Mouse (Mus musculus) left cerebral cortex, postnatal 4 days (tissue): ENCODE results near the gene Rexo5. TPM values are rescaled to one million over a fixed set of nuclear protein-coding genes. Genes with fewer than 3 reads are reported as not detected.

Experiments used
- DNase-seq: peaks from one replicate; pipeline ENCODE4 v3.0.0-alpha.2; 2022
- intact Hi-C: fragments of 180-260 bp; cut with DNase I; formaldehyde crosslinking; loops from one replicate; pipeline ENCODE4 v1.15.1; 2025
- total RNA-seq, 2 experiments: library from RNA; stranded (reverse); gene quantifications; 2 replicates each; pipeline ENCODE4 v1.2.3; 2021

Rexo5 gene
- 1 to 10 TPM; 7.2 to 7.9 TPM for total RNA-seq

DNA sequence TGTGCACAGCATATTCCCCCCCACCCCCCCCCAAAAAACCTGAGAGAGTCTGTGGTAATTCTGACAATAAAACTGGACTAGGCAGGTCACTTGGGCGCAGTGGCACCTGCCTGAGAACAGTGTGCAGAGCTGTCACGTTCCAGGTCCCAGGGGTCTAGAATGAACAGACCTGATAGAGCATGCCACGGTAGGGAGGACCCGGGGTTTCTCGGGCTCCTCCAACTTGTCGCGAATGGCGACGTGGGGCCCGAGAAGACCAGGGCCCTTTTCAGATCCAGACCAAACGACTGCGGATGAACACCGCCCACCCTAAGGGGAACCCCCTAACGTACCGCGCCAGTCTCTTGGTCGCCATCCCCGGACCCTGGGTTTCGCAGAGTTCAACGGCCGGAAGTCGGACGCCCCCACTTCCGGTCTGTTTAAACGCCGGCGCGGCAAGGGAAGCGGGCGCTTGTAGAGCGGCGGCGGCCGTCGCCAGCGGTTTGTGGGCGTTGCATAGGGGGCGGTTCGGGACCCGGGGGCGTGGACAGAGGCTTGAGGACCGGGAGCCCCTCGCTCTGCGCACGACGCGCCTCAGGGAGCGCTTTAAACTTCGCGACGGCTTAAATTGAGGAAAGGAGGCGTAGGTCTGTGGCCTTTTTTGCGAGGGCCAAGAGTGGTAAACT, at the start of gene Rexo5, which contains the start of gene Eri2:
Rexo5 (plus strand) TSS at position 421 of the 665 bp plus-strand sequence.
Eri2 (minus strand) TSS at position 473 of the 665 bp plus-strand sequence.
- intact Hi-C loops, result no loop called here

DNA sequence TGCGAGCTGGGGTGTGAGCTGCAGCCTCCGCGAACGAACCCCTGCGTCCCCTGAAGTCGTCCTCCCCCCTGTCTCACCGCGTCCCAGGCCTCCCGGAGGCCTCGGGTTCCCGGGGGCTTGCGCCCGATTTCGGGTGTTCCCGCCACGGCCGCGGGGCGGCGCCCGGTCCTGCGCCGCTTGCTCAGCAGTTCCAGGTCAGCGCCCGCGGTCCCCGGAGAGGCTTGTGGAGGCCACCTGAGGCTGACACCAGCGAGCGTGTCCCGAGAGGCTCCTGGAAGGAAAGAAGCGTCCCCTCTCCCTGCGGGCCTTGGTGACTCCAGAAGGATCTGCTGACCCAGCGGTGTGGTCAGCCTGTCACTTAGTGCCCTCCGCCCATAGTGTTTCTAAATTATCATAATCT, 49.5 kb upstream of the Rexo5 start:
- no peak for DNase-seq
- intact Hi-C loops, result no loop called here

More for the DNA sequence above, at the start of gene Rexo5, which contains the start of gene Eri2:
- peak; percentile 90 for DNase-seq

DNA sequence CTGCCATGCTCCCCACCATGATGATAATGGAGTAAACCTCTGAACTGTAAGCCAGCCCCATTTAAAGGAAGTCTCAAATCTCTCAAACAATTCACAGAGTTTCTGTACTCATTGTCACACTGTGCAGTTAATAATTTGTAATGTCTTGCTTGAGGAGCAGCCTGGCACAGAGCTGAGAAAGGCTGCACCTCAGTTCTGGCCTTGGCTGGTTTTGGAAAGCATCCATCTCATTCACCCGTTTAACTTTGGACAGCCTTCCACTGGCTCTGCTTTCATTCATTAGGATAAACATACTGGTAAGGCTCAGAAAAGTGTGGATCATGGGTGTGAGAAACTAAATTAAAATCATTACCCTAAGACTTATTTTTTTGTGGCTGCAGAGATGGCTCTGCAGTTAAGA, 47.9 kb upstream of the Rexo5 start:
- intact Hi-C loops, result no loop called here
- DNase-seq, result no peak

GRCm38 (mm10) chr7:119748761-119749160, 45.0 kb upstream of the Rexo5 start:
- intact Hi-C loops, result no loop called here
- DNase-seq, result no peak

DNA sequence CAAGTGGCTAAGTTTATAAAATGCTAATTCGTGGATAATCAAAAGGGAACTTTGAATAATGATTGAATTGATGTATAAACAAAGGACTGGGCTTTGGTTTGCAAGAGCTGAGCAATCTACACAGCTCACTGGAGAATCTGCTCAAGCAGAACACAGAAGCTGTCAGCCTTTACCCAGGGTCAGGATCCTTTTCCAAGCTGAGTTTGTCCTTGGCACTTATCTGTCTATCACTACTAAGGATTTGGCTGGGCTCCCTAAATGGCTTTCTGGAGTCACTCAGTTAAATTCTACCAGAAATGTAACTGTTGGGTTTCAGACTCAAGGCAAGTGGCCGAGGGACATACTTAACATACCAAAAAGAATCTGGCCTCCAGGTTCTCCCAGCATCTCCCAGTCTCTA, 43.9 kb upstream of the Rexo5 start:
- intact Hi-C loops, result no loop called here
- no peak for DNase-seq

DNA sequence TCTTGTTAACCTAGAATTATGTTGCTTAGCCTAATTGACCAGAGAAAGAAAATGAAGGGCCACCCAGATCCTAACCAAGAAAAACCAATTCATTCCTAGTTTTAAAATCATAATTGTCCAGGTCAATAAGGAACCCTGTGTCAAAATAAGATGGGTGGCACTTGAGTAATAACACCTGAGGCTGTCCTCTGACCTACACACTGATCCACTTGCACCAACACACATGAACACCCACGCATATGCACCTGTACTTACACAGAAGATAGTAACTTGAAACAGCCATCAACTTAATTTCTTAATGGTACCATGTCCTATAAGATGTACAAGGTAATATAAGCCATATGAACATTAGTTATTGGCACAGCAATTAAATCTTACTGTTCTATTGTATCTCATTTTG, 40.1 kb upstream of the Rexo5 start:
- intact Hi-C loops, result no loop called here
- no peak for DNase-seq

DNA sequence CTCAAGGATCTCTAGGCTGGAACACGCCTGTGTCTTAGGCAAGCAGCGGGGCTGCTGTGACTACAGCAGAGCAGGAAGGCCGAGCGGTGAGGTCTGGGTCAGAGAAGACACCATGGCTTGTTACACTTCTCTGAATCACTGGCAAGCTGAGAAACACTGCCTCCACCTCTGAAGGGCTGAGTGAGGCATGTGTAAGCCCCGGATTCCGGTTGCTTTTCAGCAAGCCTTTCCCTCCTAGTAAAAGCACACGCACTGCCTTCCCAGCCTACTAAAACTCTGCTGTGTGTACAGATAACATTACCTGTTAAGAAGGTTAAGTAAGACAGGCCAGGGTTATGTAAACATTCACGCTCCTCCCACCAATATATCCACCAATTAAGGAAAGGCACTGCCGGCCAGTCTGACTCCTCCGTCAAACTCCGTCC, 33.3 kb upstream of the Rexo5 start, which contains the start of gene Acsm3:
Acsm3 (plus strand) TSS at position 397 of the 425 bp plus-strand sequence.
- no peak for DNase-seq
- intact Hi-C loops, result no loop called here

DNA sequence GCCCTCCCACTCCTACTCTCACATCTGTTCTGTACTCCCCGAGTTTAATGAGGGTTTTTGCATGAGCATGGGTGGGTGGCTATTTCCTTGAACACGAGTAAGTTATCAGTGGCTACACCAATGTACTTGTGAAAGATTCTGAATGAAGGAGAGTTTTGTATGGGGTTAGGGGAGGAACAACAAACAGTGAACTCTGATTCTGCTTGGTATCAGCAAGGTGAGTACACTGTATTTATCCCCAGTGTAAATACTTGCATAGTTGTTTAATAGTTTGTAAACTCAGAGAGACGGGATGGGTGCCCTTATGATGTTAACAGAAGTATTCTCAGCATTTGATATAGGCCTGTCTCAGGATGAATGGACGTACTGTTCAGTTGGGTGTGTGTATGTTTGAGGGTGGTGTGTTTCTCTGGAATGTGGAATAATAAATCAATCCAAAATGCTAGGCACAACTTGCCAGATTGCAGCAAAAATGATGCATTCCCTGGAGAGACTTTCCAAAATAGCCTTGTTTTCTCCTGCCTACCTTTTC, 31.6 kb upstream of the Rexo5 start:
- DNase-seq, result no peak

GRCm38 (mm10) chr7:119764377-119764776, 29.4 kb upstream of the Rexo5 start:
- intact Hi-C loops, result no loop called here
- no peak for DNase-seq

More for the DNA sequence above, 31.6 kb upstream of the Rexo5 start:
- intact Hi-C loops, result no loop called here

- intact Hi-C loops, result no loop called here
- no peak for DNase-seq
Observed at GRCm38 (mm10) chr7:119766996-119767395, 26.8 kb upstream of the Rexo5 start.

- intact Hi-C loops, result no loop called here
- no peak for DNase-seq
Observed at GRCm38 (mm10) chr7:119769895-119770294, 23.9 kb upstream of the Rexo5 start.

DNA sequence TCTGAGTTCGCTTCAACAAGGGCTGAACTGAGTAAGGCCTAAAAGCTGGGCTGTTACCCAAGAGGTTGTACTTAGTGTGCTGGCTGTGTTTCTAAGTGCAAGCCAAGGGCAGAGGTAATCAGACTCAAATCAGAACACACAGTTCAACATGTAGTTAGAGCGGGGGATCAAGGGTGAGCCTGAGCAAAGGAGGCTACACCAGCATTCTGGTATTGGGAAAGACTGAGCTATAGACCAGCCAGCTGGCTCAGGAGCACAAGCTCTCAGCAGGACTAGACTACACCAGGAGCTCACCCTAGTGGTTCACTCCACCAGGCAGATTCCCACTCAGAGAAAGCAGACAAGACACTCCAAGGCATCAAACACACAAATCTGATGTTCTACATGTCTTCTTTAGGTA, 10.4 kb upstream of the Rexo5 start:
- no peak for DNase-seq
- intact Hi-C loops, result no loop called here

- intact Hi-C loops, result no loop called here
- no peak for DNase-seq
Observed at GRCm38 (mm10) chr7:119784908-119785307, 8.9 kb upstream of the Rexo5 start.

DNA sequence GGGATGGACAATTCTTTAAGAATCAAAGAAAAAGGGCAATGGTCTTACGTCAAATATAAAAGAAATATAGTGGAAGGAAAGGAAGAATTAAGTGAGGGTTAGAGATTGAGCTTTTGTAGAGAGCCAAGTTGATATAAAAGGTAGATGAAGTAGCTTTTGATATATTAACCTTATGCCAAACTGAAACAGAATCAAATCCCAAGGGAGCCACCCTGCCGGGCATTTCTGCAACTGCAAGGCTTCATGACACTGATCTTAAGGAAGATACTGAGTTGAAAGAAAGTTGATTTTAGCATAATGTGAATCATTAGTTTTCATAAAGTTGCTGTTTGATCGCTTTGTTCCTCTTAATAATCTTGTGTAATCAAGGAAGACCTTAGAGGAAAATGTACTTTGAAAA, 4.8 kb upstream of the Rexo5 start:
- no peak for DNase-seq
- intact Hi-C loops, result no loop called here

GRCm38 (mm10) chr7:119794251-119794638, 439 bp downstream of the Rexo5 start:
- DNase-seq, result no peak
- intact Hi-C loops, result no loop called here

GRCm38 (mm10) chr7:119795311-119795710, 1.5 kb downstream of the Rexo5 start:
- DNase-seq, result no peak
- intact Hi-C loops, result no loop called here

GRCm38 (mm10) chr7:119800488-119800887, 6.7 kb downstream of the Rexo5 start:
- DNase-seq, result no peak
- intact Hi-C loops, result no loop called here

DNA sequence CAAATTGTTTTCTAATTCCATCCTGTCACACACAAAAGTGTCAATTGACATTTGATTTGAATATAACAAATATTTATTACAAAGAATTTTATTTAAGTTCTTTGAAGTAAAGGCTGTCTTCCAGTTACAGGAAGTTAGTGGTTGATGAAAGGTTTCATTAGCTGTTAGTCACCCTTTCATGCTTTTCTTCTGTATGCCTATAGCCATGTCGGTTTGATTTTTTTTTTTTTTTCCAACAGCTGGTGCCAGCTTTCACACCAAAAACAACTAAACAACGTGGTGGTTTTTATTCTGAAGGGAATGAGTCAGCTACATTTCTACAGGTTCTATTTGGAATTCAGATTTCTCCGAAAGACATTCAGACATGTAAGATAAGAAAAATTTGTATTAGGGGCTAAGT, 7.2 kb downstream of the Rexo5 start:
- DNase-seq, result no peak
- intact Hi-C loops, result no loop called here

GRCm38 (mm10) chr7:119807396-119807795, 13.6 kb downstream of the Rexo5 start:
- no peak for DNase-seq
- intact Hi-C loops, result no loop called here

- DNase-seq, result no peak
- intact Hi-C loops, result no loop called here
Observed at GRCm38 (mm10) chr7:119808723-119809122, 14.9 kb downstream of the Rexo5 start.

DNA sequence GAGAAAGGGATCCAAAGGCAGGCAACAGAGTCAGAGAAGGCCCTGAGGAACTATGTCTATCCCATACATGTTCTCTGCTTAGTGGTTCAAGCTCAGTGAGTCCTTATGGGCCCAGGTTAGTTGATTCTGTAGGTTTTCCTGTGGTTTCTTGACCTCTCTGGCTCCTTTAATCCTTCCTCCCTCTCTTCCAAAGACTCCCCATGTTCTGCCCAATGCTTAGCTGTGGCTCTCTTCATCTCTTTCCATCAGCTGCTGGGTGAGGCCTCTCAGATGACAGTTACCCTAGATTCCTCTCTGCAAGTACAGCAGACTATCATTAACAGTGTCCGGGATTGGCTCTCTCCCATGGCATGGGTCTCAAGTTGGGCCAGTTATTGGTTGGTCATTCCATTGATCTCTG, 41.6 kb downstream of the Rexo5 start:
- DNase-seq, result no peak
- intact Hi-C loops, result no loop called here

- no peak for DNase-seq
- intact Hi-C loops, result no loop called here
Observed at GRCm38 (mm10) chr7:119835996-119836777, 42.4 kb downstream of the Rexo5 start.
